Mouse (Mus musculus): Measurements from ENCODE around the gene Mvp. TPM values are rescaled to one million over a fixed set of nuclear protein-coding genes. Genes with fewer than 3 reads are reported as not detected.

Gene Mvp
- polyA plus RNA-seq, 1 experiment: 56.9 TPM

GRCm38 (mm10) chr7:127009307-127010085 is 4.9 kb downstream of the Mvp start:
- Histone ChIP-seq H3K4me1 (ENCODE audit: control insufficient read depth, insufficient read depth, low read length) (peaks cover 8% of the 10 kb centered on the region; the same call in 1 of the 2 replicates), H3K36me3 (ENCODE audit: control insufficient read depth, insufficient read depth, low read length) (no peaks in the 10 kb centered on the region), H3K27me3 (replicated peaks; ENCODE audit: control insufficient read depth, insufficient read depth, low read length) (no peaks in the 10 kb centered on the region), H3K27ac (ENCODE audit: insufficient read depth, low read depth, low read length) (peak overlapping the region; percentile 66), H3K4me3 (ENCODE audit: insufficient read depth, low read depth, low read length) (no peak overlapping the region)
- no peak for DNase-seq
- TF ChIP-seq POLR2A (IDR thresholded peaks at IDR 0.05; ENCODE audit: low read depth, low read length): no peak
- 65% methylated on average over 17 of the region's 17 CpGs for WGBS

GRCm38 (mm10) chr7:127008239-127009019 is 6.0 kb downstream of the Mvp start:
- peaks cover 9% of the 10 kb centered on the region; the same call in 1 of the 2 replicates for H3K4me1 ChIP-seq (ENCODE audit: control insufficient read depth, insufficient read depth, low read length)
- H3K27ac ChIP-seq (ENCODE audit: insufficient read depth, low read depth, low read length): peak overlapping the region; percentile 66
- no peak overlapping the region for H3K4me3 ChIP-seq (ENCODE audit: insufficient read depth, low read depth, low read length)
- no peaks in the 10 kb centered on the region for H3K36me3 ChIP-seq (ENCODE audit: control insufficient read depth, insufficient read depth, low read length)
- no peak for TF ChIP-seq CTCF (conservative IDR thresholded peaks at IDR 0.05; ENCODE audit: insufficient read depth, insufficient read length, low read depth, low read length)
- no peak for TF ChIP-seq POLR2A (IDR thresholded peaks at IDR 0.05; ENCODE audit: low read depth, low read length)
- peak; percentile 67 for DNase-seq
- H3K27me3 ChIP-seq (replicated peaks; ENCODE audit: control insufficient read depth, insufficient read depth, low read length): no peaks in the 10 kb centered on the region
- 55% methylated on average over 9 of the region's 9 CpGs for WGBS

DNA sequence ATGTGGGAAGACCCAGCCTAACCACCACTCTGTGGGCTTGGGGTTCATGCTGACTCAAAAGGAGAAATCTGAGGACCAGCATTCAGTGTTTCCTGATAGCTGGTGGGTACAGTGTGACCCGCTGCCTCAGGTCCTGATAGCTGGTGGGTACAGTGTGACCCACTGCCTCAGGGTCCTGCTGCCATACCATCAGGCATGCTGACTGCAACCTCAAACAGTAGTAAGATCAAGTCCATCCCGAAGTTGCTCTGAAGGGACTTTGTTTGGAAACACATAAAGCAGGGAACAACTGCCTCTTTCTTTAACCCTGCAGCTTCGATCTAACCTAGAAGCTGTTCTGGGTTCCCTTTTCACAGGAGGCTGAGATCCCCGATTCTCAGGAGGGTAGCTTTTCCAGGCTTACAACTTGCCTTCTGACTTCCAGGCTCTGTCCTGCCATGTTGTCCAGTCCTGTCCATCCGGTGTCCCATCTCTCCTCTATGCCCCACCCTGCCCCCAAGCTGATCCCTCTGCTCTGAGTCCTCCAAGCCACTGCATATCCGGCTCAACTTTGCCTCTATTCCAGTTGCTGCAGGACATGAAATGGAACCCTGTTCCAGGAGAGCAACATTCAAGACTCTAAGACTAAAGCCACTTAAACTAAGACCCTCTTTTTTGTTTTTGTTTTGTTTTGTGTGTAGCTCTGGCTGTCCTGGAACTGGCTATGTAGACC is 7.0 kb downstream of the Mvp start:
- Histone ChIP-seq H3K27me3 (replicated peaks; ENCODE audit: control insufficient read depth, insufficient read depth, low read length) (no peaks in the 10 kb centered on the region), H3K4me3 (ENCODE audit: insufficient read depth, low read depth, low read length) (no peak overlapping the region), H3K36me3 (ENCODE audit: control insufficient read depth, insufficient read depth, low read length) (no peaks in the 10 kb centered on the region), H3K27ac (ENCODE audit: insufficient read depth, low read depth, low read length) (no peak overlapping the region), H3K4me1 (ENCODE audit: control insufficient read depth, insufficient read depth, low read length) (0 out of 2 replicates have a peak, but pooled peaks cover 6% of the 10 kb centered on the region)
- DNase-seq: no peak
- 85% methylated on average over 6 of the region's 6 CpGs for WGBS
- TF ChIP-seq POLR2A (IDR thresholded peaks at IDR 0.05; ENCODE audit: low read depth, low read length): no peak
- no peak for TF ChIP-seq CTCF (conservative IDR thresholded peaks at IDR 0.05; ENCODE audit: insufficient read depth, insufficient read length, low read depth, low read length)

DNA sequence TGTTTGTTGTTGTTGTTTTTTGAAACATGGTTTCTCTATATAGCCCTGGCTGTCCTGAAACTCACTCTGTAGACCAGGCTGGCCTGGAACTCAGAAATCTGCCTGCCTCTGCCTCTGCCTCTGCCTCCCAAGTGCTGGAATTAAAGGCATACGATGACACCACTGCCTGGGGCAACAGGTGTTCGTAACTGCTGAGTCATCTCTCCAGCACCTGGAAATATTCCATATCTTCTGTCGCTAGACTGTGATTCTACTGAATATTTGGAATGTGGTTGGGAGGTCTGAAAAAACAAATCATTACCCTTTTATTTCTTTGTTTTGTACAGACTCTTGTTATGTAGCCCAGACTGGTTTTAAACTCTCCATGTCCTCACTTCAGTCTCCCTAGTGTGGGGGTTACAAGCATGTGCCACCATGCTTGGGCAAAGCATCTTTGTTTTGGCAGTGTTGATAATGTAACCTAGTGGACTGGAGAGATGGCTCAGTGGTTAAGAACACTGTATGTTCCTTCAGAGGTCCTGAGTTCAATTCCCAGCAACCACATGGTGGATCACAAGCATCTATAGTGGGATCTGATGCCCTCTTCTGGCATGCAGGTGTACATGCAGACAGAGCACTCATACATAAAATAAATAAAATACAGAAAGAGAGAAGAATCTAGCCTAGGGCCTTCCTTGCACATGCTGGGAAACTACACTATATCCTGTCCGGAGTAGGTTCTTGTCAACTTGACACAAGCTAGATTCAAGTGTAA is 10.1 kb downstream of the Mvp start:
- H3K27ac ChIP-seq (ENCODE audit: insufficient read depth, low read depth, low read length): no peak overlapping the region
- 0 out of 2 replicates have a peak, but pooled peaks cover 6% of the 10 kb centered on the region for H3K4me1 ChIP-seq (ENCODE audit: control insufficient read depth, insufficient read depth, low read length)
- no peak for DNase-seq
- no peaks in the 10 kb centered on the region for H3K27me3 ChIP-seq (replicated peaks; ENCODE audit: control insufficient read depth, insufficient read depth, low read length)
- H3K4me3 ChIP-seq (ENCODE audit: insufficient read depth, low read depth, low read length): no peak overlapping the region
- WGBS: 64% methylated on average over 4 of the region's 4 CpGs
- no peaks in the 10 kb centered on the region for H3K36me3 ChIP-seq (ENCODE audit: control insufficient read depth, insufficient read depth, low read length)
- no peak for TF ChIP-seq POLR2A (IDR thresholded peaks at IDR 0.05; ENCODE audit: low read depth, low read length)
- no peak for TF ChIP-seq CTCF (conservative IDR thresholded peaks at IDR 0.05; ENCODE audit: insufficient read depth, insufficient read length, low read depth, low read length)

- Histone ChIP-seq H3K4me3 (ENCODE audit: insufficient read depth, low read depth, low read length) (no peak overlapping the region), H3K36me3 (ENCODE audit: control insufficient read depth, insufficient read depth, low read length) (no peaks in the 10 kb centered on the region), H3K27ac (ENCODE audit: insufficient read depth, low read depth, low read length) (no peak overlapping the region), H3K4me1 (ENCODE audit: control insufficient read depth, insufficient read depth, low read length) (0 out of 2 replicates have a peak, but pooled peaks cover 6% of the 10 kb centered on the region), H3K27me3 (replicated peaks; ENCODE audit: control insufficient read depth, insufficient read depth, low read length) (no peaks in the 10 kb centered on the region)
- TF ChIP-seq POLR2A (IDR thresholded peaks at IDR 0.05; ENCODE audit: low read depth, low read length) (no peak), CTCF (conservative IDR thresholded peaks at IDR 0.05; ENCODE audit: insufficient read depth, insufficient read length, low read depth, low read length) (no peak)
- 80% methylated on average over 5 of the region's 5 CpGs for WGBS
- DNase-seq: peak; percentile 46
Measured at GRCm38 (mm10) chr7:127003620-127004019, 10.8 kb downstream of the Mvp start.

- Histone ChIP-seq H3K36me3 (ENCODE audit: control insufficient read depth, insufficient read depth, low read length) (no peaks in the 10 kb centered on the region), H3K4me3 (ENCODE audit: insufficient read depth, low read depth, low read length) (no peak overlapping the region), H3K27me3 (replicated peaks; ENCODE audit: control insufficient read depth, insufficient read depth, low read length) (no peaks in the 10 kb centered on the region)
Measured at GRCm38 (mm10) chr7:126999568-126999967, 14.9 kb downstream of the Mvp start.

More at GRCm38 (mm10) chr7:126999568-126999967, 14.9 kb downstream of the Mvp start:
- H3K4me1 ChIP-seq (ENCODE audit: control insufficient read depth, insufficient read depth, low read length): 0 out of 2 replicates have a peak, but pooled peaks cover 3% of the 10 kb centered on the region
- TF ChIP-seq CTCF (conservative IDR thresholded peaks at IDR 0.05; ENCODE audit: insufficient read depth, insufficient read length, low read depth, low read length): no peak
- TF ChIP-seq POLR2A (IDR thresholded peaks at IDR 0.05; ENCODE audit: low read depth, low read length): no peak
- 80% methylated on average over 10 of the region's 10 CpGs for WGBS
- H3K27ac ChIP-seq (ENCODE audit: insufficient read depth, low read depth, low read length): no peak overlapping the region
- DNase-seq: no peak
